Comparison of ENCODE assay signal across 8 mouse cellular contexts in genomic region chrX:75764135-75764793, GRCm38 (mm10).
DNase-seq lines count a peak whose midpoint lies in the region; ATAC-seq lines count a peak whose summit lies in the region.

No protein-coding gene starts in this region.

- peak overlapping the region; percentile 67 for H3K9ac ChIP-seq in hindbrain, embryonic 14.5 days

- no peaks in the 10 kb centered on the region for H3K36me3 ChIP-seq in hindbrain, embryonic 14.5 days (replicated peaks; ENCODE audit: control insufficient read depth, insufficient read depth)

- H3K27me3 ChIP-seq in hindbrain, embryonic 14.5 days (ENCODE audit: control insufficient read depth, insufficient read depth, low read length), result no peaks in the 10 kb centered on the region

- DNase-seq in cerebellum, postnatal 36 days, result peak; percentile 50 to 64
- DNase-seq in frontal cortex, postnatal 25 days (ENCODE audit: low spot score in 2 of 2), result peak; percentile 22 to 33
- DNase-seq in hindbrain, embryonic 14.5 days (ENCODE audit: low spot score), result peak; percentile 72
- peak; percentile 54 to 62 for DNase-seq in layer of hippocampus, postnatal 36 days
- peak; percentile 52 for DNase-seq in lung, postnatal 14 days
- DNase-seq in retina, embryonic 14.5 days (ENCODE audit: low spot score), result peak; percentile 67
- DNase-seq in yolk sac, embryonic 10.5 days (ENCODE audit: low spot score), result peak; percentile 60

- H3K9me3 ChIP-seq in hindbrain, embryonic 14.5 days (ENCODE audit: control insufficient read depth, low read length), result no peaks in the 10 kb centered on the region

- H3K27ac ChIP-seq in hindbrain, embryonic 14.5 days, result peak overlapping the region; percentile 87

- peak overlapping the region; percentile 45 for H3K4me3 ChIP-seq in hindbrain, embryonic 14.5 days (replicated peaks; ENCODE audit: low read length)

- ATAC-seq in activated CD4-positive, CD25-positive, alpha-beta regulatory T cell, adult 4 months, result peak; percentile 74
- ATAC-seq in hindbrain, embryonic 14.5 days (ENCODE audit: low FRiP score), result peak; percentile 97

- peak overlapping the region; percentile 65 for H3K4me2 ChIP-seq in hindbrain, embryonic 14.5 days (replicated peaks)

- peaks cover 7% of the 10 kb centered on the region; the same call in 1 of the 2 replicates for H3K4me1 ChIP-seq in hindbrain, embryonic 14.5 days (replicated peaks; ENCODE audit: control insufficient read depth, insufficient read depth, low read length)

- WGBS in hindbrain, embryonic 14.5 days, result 8% methylated on average over 19 of the region's 19 CpGs

Comparison
In these comparisons a context has a peak if more than half of its experiments do, and no peak if none do; other contexts are left out.
1. Peak in every context shown above with its lines: DNase-seq, ATAC-seq, H3K4me3 ChIP-seq and H3K27ac ChIP-seq.